Mouse (Mus musculus): ENCODE data around the gene Ppp1r14b. TPM values are rescaled to one million over a fixed set of nuclear protein-coding genes. Genes with fewer than 3 reads are reported as not detected.
A peak's percentile ranks its signal among the peaks of the same experiment; 100 is the strongest.

Ppp1r14b gene
- total RNA-seq, 2 experiments from 2014 or later, result 41.6 to 57.8 TPM

DNA sequence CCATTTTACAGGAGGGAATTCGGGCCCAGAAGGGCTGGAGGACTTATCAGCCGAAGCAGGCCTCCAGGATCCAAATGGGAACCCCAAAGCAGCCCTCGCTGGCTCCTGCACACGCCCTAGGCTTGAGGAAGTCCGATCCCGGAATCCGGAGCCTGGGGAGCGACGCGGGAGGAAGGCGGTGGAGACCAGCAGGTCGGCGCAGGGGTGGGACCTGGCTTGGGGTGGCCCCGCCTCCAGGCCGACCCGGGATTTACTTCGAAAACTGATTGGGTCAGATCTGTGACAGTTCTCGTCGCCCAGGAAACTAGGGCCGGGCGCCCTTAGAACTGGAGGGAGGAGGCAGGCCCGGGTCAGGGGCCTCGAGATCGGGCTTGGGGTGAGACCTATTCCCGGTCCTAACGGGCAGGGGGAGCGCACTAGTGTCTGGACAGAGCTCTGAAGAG, 32.5 kb upstream of the Ppp1r14b start, which contains the start of gene Gpr137:
TSS of gene Gpr137 (minus strand) at position 232 of the 443 bp plus-strand sequence.
- peak; percentile 83 for ATAC-seq (replicated peaks; ENCODE audit: low FRiP score, poor library complexity, severe bottlenecking)

DNA sequence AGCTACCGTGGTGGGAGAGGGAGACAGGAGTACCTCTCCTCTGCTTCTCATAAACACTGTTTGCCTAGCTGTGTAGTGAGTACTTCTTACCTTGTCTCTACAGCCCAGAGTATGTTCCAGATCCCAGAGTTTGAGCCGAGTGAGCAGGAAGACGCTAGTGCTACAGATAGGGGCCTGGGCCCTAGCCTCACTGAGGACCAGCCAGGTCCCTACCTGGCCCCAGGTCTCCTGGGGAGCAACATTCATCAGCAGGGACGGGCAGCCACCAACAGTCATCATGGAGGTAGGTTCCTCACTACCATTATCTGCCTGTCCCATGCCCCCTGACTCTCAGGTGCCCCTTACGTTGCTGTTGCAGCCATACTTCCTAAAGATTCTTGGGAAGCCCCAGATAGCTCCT, 32.0 kb upstream of the Ppp1r14b start:
- peak; percentile 4 for ATAC-seq (replicated peaks; ENCODE audit: low FRiP score, poor library complexity, severe bottlenecking)

DNA sequence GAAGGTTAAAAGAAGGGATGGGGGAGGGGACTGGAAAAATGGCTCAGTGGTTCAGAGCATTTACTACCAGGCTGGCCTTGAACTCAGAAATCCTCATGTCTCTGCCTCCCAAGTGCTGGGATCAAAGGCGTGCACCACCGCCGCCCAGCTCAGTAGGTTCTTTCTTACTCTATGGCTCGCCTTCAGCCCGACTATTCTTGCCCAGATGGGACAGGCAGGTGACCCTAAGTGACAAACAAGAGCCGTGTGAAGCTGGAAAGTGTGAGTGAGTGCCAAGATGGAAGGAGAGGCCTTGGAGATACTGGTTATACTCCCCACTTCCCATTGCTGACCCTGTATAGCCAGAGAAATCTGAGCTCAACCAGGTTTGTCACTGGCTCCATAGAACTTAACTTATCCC, 31.1 kb upstream of the Ppp1r14b start:
- no peak for ATAC-seq (replicated peaks; ENCODE audit: low FRiP score, poor library complexity, severe bottlenecking)

DNA sequence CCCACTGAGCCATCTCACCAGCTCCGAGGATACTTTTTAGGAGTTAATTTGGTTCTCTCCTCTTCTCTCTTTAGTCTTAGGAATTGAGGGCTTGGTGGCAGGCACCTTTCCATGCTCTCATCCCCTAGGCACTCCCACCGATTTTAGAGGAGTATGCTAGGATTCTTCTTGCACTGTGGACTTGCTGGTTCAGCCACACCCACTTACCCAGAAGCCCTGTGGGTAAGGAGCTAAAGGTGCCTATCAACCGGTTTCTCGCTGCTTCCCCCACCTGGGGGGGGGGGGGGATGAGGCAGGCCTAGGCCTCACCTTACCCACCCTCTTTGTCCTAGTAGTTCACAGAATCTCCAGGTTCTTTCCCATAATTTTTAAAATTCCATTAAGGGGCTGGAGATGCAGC, 27.0 kb upstream of the Ppp1r14b start:
- ATAC-seq (replicated peaks; ENCODE audit: low FRiP score, poor library complexity, severe bottlenecking), result no peak

DNA sequence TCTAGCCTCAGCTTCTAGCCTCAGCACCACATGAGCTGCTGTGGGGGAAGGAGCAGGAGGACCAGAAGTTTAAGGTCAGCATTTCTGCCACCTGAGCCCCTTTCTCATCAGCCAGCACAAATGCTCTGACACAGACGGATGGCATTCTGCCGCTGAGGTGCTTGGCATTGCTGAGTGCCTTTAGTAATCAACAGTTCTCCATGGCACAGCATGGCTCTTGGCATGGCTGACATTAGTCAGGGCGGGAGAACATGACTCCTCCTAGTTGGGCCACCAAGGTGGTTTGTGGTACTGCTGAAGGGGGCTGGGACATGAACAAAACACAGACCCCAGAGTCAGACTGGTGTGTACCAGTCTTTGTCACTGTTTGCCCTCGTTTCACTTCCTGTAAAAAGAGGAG, 26.6 kb upstream of the Ppp1r14b start:
- no peak for ATAC-seq (replicated peaks; ENCODE audit: low FRiP score, poor library complexity, severe bottlenecking)

DNA sequence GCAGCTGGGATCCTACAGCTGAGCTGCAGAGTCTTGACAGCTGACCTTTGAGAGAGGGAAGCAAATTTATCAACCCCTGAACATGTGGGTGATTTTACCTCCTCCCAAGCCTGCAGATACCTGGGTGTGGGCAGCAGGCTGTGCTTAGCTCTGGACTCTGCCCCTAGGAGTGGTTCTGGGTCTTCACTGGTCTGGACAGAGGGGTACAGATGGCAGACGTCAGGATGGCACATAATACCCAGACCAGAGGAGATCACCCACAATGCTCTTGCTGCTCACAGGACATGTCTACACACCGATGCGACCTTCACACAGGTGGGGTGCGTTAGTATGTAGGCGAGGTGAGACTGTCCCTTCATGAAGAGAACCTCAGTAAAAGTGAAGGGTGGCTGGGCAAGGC, 25.2 kb upstream of the Ppp1r14b start:
- ATAC-seq (replicated peaks; ENCODE audit: low FRiP score, poor library complexity, severe bottlenecking), result no peak

DNA sequence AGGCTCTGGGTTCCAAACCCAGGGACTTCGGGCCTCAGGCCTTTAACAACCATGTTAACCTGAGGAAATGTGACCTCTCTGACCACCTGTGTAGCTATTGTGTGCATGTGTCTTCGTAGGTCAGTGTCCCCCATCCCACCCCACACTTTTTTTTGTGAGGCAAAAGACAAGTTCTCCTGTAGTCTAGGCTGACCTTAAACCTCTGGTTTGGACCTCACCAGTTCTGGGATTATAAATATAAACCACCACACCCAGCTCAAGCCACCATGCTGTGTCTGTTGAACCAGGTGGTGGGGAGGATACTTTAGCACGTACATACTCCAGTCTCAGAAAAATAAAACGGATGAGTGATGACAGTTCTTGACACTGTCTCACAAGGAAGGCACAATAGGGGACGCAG, 24.8 kb upstream of the Ppp1r14b start:
- ATAC-seq (replicated peaks; ENCODE audit: low FRiP score, poor library complexity, severe bottlenecking), result no peak

DNA sequence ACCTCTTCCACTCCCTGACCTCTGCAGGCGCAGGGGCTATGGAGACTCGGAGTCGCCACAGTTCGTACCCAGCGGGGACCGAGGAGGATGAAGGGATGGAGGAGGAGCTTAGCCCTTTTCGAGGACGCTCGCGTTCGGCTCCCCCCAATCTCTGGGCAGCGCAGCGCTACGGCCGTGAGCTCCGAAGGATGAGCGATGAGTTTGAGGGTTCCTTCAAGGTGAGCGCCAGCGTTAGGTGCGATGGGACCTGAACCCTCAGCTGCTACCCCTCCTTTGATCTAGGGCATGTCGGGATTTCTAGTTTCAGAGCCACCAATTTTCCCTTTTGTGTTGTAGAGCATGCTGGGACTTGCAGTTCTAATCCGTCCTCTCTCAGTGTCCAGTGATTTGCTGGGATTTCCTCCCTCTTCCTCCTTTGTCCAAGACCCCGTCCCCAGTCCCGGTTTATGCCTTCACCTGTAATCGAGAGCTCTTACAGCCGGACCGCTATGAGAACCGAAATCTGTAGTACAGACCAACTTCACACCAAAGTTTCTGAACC, 24.1 kb upstream of the Ppp1r14b start:
- no peak for ATAC-seq (replicated peaks; ENCODE audit: low FRiP score, poor library complexity, severe bottlenecking)

DNA sequence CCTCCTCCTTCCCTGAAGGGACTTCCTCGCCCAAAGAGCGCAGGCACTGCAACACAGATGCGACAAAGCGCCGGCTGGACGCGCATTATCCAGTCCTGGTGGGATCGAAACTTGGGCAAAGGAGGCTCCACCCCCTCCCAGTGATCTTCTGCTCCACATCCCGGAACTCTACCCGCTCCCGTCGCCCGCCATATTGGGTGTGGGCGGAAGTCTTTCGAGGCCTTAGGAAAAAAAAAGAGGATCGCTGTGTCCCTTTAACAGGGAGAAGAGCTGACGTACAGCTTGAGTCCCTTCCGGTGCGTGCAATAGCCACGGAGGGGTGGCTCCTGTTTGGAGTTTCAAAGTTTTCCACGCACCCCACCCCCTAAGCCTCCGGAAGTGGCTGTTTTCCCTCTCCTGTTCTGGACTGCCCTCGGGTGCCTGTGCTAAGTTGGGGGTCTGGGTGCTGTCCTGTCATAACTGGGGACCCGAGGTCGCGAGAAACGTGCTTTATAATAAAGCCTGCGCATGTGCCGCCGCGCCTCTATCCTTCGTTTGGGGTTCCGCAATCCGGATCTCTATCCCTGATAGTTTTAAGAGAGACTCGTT, 23.3 kb upstream of the Ppp1r14b start:
- ATAC-seq (replicated peaks; ENCODE audit: low FRiP score, poor library complexity, severe bottlenecking), result peak; percentile 78

DNA sequence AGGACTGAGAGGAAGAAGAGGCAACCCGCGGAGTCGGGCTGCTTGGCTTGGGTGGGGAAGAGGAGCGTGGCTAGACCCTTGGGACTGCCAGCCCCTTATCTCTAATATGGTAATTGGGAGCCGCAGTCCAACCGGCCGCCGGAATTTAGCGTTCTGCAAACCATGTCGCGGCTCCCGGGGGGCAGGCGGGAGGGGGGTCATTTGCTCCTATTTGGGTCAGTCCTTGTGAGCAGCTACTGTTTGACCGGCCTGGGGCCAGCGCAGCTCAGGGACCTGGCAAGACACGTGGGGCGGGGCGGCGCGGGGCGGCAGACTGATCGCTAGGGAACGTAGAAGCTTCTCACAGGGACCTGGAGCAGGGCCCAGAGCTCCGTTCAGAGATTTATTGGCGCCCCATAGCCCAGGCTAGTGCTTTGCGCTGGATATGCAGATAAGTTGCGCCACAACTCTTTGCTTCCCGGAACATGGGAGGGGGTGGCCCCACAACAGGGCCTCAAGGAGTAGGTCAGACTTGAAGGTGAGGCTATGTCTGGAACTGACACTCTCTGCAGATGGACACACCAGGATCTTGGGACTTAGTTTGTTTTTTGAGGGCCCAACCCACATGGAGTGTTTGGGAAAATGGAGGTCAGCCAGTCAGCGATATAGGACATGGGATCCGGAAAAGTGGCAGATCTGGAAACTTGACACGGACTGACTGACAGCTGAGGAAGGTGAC, 22.6 kb upstream of the Ppp1r14b start:
- 0 out of 2 replicates have a peak, but pooled peaks have one; percentile 29 for ATAC-seq (replicated peaks; ENCODE audit: low FRiP score, poor library complexity, severe bottlenecking)

DNA sequence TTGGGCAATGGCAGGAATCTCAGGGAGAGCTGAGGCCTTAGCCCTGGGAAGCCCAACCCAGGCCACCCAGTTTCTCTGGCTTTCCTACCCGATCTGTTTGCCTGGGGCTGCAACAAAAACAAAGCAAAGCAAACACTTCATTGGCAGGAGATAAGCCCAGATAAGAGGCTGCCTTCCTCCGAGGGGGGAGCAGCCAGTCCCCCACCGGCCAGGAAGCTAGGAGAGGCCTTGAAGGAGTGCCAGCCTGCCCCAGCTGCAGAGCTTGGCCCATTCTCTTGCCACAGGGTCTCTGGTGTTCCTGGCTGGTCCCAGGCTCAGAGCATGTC, 22.1 kb upstream of the Ppp1r14b start:
- ATAC-seq (replicated peaks; ENCODE audit: low FRiP score, poor library complexity, severe bottlenecking), result no peak

DNA sequence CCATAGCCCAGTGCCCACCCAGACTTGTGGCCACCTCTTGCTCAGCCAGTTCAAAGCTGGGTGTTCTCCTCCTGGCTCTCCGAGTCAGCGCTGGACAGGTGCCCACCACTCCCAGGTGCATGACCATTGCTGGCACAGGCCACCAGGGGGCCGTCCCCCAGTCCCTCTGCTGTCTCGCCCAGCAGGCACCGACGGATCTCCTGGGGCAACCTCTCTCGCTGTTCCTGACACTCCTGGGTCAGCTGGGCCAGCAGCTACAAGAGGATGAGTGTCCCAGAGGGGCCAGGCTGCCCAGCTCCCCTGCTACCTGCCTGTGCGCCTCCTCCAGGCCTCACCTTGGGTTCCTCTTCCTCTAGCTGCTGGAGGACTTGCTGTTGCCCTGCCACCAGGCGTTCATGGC, 20.7 kb upstream of the Ppp1r14b start:
- no peak for ATAC-seq (replicated peaks; ENCODE audit: low FRiP score, poor library complexity, severe bottlenecking)

DNA sequence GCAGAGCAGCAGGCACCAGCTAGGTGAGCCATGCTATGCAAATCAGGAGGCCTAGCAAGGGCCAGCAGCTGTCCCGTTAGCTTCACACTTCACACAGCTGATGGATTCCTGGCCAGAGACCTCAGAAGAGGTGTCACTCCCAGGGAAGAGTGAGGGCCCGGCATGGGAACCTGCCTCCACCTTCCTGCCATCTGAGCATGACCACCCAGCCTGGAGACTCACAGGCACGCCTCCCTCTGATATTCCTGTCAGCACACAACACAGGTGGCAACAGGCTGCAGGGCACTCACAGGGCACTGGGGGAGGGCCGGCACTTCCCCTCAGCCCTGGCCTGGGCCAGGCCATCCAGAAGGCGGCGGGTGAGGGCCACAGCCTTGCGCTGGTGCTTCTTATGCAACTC, 19.3 kb upstream of the Ppp1r14b start:
- no peak for ATAC-seq (replicated peaks; ENCODE audit: low FRiP score, poor library complexity, severe bottlenecking)

DNA sequence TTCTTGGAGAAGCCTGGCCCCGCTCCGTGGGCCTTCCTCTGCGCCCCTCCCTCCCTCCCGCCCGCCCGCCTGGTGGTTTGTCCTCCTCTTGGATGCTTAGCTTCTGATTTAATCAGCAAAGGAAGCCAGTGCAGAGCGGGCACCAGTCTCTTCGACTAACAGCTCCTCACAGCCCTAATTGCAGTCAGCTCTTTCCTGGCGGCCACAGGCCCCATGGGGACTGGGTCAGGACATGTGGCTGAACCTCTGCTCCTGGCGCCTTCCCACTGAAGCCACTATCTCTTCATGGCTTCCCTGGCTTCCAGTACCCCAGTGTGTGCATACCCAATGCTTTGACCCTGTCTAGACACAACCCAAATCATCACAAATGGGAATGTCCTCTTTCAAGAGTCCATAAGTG, 18.3 kb upstream of the Ppp1r14b start:
- no peak for ATAC-seq (replicated peaks; ENCODE audit: low FRiP score, poor library complexity, severe bottlenecking)

DNA sequence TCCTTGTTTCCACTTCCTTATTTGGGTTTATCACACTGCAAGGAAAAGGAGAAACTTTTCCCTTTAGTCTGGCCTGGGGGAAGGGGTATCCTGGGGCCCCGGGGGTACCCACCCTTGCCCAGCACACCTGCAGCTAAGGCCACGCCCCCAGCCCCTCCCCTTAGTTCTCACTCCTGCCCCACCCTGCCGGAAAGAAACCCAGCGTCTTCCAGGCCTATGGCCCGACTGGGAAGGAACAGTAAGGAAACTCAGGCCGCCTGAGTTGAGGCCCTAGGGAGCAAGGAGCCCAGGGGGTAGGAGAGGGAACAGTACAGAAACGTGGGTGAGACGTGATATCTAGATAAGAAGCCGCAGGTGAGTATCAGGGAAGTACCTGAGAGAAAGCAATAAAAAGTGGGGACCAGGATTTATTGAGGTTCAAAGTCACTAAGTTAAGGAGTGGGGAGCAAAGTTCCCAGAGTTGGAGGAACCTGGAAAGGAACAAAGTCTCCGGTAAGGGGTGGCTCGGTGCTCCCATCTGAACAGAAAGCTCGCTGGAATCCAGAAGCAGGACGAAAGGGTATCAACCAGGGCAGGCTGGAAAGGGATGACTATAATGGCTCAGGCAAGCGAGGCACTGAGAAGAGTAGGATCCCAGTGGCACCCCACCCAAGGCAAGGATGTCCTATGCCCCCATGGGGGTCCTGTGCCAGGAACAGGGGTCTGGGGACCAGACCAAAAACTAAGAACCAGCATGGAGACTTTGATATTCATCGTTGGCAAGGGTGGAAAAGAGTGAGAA, 6.1 kb upstream of the Ppp1r14b start:
- ATAC-seq (replicated peaks; ENCODE audit: low FRiP score, poor library complexity, severe bottlenecking), result no peak

DNA sequence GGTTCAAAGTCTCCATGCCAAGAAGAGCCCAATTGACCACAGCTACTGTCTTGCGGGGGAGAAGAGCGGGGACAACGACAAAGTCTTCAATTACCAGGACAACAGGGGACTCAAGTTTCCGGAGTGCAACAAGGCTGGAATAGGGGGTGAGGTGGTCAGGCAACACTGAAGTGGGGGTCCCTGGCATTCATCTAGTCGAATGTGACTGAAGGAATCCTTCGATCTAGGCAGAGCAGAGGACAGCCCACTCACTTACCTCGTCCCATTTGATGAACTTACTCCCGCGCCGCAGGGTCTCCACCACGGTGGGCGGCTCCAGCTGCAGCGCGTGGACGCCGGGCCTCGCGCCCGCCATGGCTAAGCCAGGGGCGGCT, 5.5 kb upstream of the Ppp1r14b start:
- ATAC-seq (replicated peaks; ENCODE audit: low FRiP score, poor library complexity, severe bottlenecking), result no peak

DNA sequence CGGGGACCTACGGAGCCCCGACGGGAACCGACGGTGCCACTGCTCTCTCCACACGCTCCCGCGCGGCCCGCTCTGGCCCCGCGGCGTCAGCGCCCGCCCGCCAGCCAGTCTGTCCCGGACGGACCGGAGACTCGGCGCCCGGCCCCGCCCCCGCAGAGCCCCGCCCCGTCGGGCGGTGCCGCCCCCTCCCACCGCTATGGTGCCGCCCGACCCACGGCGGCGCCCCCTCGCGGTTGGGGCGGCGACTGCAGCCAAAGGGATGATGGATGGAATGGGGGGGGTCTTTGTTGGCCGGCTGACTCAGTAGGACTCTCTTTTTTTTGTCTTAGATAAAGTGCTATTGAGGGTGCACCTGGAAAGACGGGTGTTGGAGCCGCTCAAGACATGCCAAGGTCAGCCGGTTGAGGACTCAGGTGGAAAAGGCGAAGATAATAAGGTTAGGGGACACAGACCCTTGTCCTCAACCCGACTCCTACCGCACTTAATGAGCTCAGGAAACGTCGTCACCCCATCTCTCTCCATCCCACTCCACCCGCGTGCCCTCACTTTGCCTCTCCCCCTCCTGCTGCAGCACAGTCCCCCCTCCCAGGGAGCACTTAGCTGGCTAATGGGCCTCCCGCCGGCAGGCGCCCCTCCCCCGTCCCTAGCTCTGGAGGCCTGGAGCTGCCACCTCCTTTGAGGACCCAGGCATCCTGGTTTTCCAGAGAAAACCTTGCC, 4.9 kb upstream of the Ppp1r14b start:
- peak; percentile 48 for ATAC-seq (replicated peaks; ENCODE audit: low FRiP score, poor library complexity, severe bottlenecking)

DNA sequence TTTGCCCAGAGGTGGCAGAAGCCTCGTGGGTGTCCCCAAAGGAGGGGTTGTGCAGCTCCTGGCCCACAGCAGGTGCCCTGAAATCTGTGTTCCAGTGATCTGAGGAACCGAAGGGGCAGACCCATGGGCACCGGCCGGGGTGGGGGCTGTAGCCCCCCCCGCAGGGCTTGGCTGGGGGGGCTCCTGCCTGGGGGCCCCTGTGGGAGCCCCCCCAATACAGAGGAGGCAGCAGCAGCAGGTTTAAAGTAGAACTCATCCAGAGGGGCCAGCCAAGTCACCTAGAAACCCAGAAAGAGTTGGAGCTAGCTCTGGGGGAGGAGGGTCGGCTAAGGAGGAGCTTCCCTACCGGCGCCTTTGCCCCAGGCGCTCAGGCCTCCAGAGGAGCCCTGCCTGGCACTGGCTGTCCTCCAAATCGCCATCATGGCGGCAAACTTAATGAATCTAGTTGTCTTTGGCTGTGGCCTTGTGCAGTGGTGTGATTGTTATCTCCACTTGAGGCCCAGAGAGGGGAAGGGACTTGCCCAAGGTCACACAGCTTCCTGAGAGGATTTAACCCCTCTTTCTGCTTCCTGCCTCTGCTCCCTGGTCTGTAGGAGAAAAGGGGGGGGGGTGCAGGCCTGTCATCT, 4.2 kb upstream of the Ppp1r14b start:
- no peak for ATAC-seq (replicated peaks; ENCODE audit: low FRiP score, poor library complexity, severe bottlenecking)

DNA sequence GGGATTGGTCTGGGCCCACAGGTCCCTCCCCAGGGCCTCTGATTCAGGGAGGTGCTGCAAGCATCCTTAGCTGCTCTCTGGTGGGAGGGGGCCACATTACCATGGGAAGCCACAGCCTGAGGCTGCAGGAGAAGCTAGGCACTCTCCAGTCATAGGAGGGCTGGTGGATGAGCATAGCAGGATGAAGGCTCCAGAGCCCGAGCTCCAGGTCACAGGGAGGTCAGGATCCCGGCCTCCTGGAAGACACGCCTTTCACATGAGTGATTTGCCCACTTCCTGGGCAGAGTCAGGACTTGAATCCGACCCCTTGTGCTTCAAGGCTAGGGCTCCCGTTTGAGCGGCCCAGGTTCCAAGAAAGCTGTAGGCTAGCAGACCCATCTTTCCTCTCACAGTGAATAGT, 3.1 kb upstream of the Ppp1r14b start:
- no peak for ATAC-seq (replicated peaks; ENCODE audit: low FRiP score, poor library complexity, severe bottlenecking)
